Mouse (Mus musculus): ENCODE data around the gene Arhgef40. TPM values are rescaled to one million over a fixed set of nuclear protein-coding genes. Genes with fewer than 3 reads are reported as not detected.

The Arhgef40 gene
- polyA plus RNA-seq, 1 experiment from 2014 or later, result 163 TPM

Other genes with a start within 250 kb of the Arhgef40 start
- gene Ang4, start 211.1 kb upstream of the Arhgef40 start, polyA plus RNA-seq (2016; fragmentation: Nextera tagmentation; extraction: Ambion mirVana), result not detected in 2 replicates
- gene AY358078, start 184.7 kb upstream of the Arhgef40 start, polyA plus RNA-seq (2016; fragmentation: Nextera tagmentation; extraction: Ambion mirVana), result not detected in 2 replicates
- gene Ear6, start 131.0 kb upstream of the Arhgef40 start, polyA plus RNA-seq (2016; fragmentation: Nextera tagmentation; extraction: Ambion mirVana), result not detected in 2 replicates
- 52.4 and 53.0 TPM in 2 replicates for gene Mettl17, start 99.9 kb upstream of the Arhgef40 start, polyA plus RNA-seq (2016; fragmentation: Nextera tagmentation; extraction: Ambion mirVana)
- gene Slc39a2, start 91.8 kb upstream of the Arhgef40 start, polyA plus RNA-seq (2016; fragmentation: Nextera tagmentation; extraction: Ambion mirVana), result 0.60 and 0.62 TPM in 2 replicates
- gene Ndrg2, start 70.6 kb upstream of the Arhgef40 start, polyA plus RNA-seq (2016; fragmentation: Nextera tagmentation; extraction: Ambion mirVana), result 15.4 and 16.6 TPM in 2 replicates
- gene Tppp2, start 66.3 kb upstream of the Arhgef40 start, polyA plus RNA-seq (2016; fragmentation: Nextera tagmentation; extraction: Ambion mirVana), result not detected in 2 replicates
- not detected in 2 replicates for gene Rnase13, start 61.9 kb upstream of the Arhgef40 start, polyA plus RNA-seq (2016; fragmentation: Nextera tagmentation; extraction: Ambion mirVana)
- gene Tmem253, start 30.9 kb downstream of the Arhgef40 start, polyA plus RNA-seq (2016; fragmentation: Nextera tagmentation; extraction: Ambion mirVana), result 0.65 and 0.72 TPM in 2 replicates
- gene Zfp219, start 36.0 kb downstream of the Arhgef40 start, polyA plus RNA-seq (2016; fragmentation: Nextera tagmentation; extraction: Ambion mirVana), result 57.5 and 63.2 TPM in 2 replicates
- not detected in 2 replicates for gene Olfr221, start 57.7 kb downstream of the Arhgef40 start, polyA plus RNA-seq (2016; fragmentation: Nextera tagmentation; extraction: Ambion mirVana)
- gene Hnrnpc, start 119.3 kb downstream of the Arhgef40 start, polyA plus RNA-seq (2016; fragmentation: Nextera tagmentation; extraction: Ambion mirVana), result 893 and 906 TPM in 2 replicates
- gene Rpgrip1, start 126.0 kb downstream of the Arhgef40 start, polyA plus RNA-seq (2016; fragmentation: Nextera tagmentation; extraction: Ambion mirVana), result 129 and 133 TPM in 2 replicates
- 89.9 and 90.2 TPM in 2 replicates for gene Supt16, start 212.7 kb downstream of the Arhgef40 start, polyA plus RNA-seq (2016; fragmentation: Nextera tagmentation; extraction: Ambion mirVana)